ENCODE assay signal across 9 mouse cellular contexts in the genomic region with DNA sequence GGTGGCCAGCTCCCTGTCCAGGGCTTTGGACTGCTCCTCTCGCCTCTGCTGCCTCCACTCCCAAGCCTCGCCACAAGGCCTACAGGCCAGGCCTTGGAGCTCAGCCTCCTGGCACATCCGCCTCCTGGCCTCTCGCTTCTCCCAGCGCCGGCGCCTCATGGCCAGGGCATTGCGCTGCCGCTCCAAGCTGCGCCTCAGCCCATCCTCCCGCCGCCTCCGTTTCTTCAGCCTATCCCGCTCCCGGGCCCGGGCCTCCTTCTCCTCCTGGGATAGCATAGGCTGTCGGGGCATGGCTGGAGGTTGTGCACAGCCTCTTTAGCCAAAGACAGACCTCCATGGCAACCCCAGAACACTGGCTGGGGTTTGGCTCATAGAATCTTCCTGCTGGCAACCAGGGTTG. TPM values are rescaled to one million over a fixed set of nuclear protein-coding genes. Genes with fewer than 3 reads are reported as not detected.
DNase-seq lines count a peak whose midpoint lies in the region; ATAC-seq and TF ChIP-seq lines count a peak whose summit lies in the region.
"Had no signal": no experiment of that assay in that cellular context is flagged by ENCODE, and none has a peak within 500 bp of the region (broad histone marks: within the 10 kb centered on the region; RNA-seq: fewer than 3 reads in every experiment).

No protein-coding gene starts in this region.

- H3K4me1 ChIP-seq in heart, adult 2 months (ENCODE audit: control insufficient read depth, insufficient read depth, low read length): peaks cover 12% of the 10 kb centered on the region
- H3K4me1 ChIP-seq in embryonic facial prominence, embryonic 10.5 days: peaks cover 28% of the 10 kb centered on the region
- H3K4me1 ChIP-seq in hindbrain, embryonic 16.5 days (ENCODE audit: control insufficient read depth, insufficient read depth, low read depth, low read length): peaks cover 30% of the 10 kb centered on the region
- peaks cover 18% of the 10 kb centered on the region for H3K4me1 ChIP-seq in intestine, embryonic 15.5 days (replicated peaks)

- no peaks in the 10 kb centered on the region for H3K27me3 ChIP-seq in heart, adult 2 months (ENCODE audit: control insufficient read depth, insufficient read depth, low read length)
- no peaks in the 10 kb centered on the region for H3K27me3 ChIP-seq in embryonic facial prominence, embryonic 10.5 days (replicated peaks; ENCODE audit: low read depth, poor library complexity, severe bottlenecking)
- H3K27me3 ChIP-seq in hindbrain, embryonic 16.5 days (replicated peaks; ENCODE audit: control insufficient read depth, insufficient read depth, low read length): no peaks in the 10 kb centered on the region
- no peaks in the 10 kb centered on the region for H3K27me3 ChIP-seq in intestine, embryonic 15.5 days (replicated peaks)
- H3K27me3 ChIP-seq: heart, embryonic 15.5 days had no signal

- no peak for TF ChIP-seq POLR2A in heart, adult 2 months (IDR thresholded peaks at IDR 0.05; ENCODE audit: insufficient read depth, low read depth, low read length)

- intact Hi-C loops in heart, adult 2 months (cut with DNase I): no loop called here

- peak overlapping the region; percentile 89 for H3K4me2 ChIP-seq in hindbrain, embryonic 16.5 days (ENCODE audit: low read length)
- H3K4me2 ChIP-seq in intestine, embryonic 15.5 days (replicated peaks): no peak overlapping the region
- H3K4me2 ChIP-seq: heart, embryonic 15.5 days had no signal

- no peak overlapping the region for H3K27ac ChIP-seq in heart, adult 2 months
- H3K27ac ChIP-seq in embryonic facial prominence, embryonic 10.5 days (replicated peaks): 0 out of 2 replicates have a peak overlapping the region, but pooled peaks have one; percentile 16
- peak overlapping the region; percentile 98 for H3K27ac ChIP-seq in hindbrain, embryonic 16.5 days (ENCODE audit: low read depth, low read length)
- no peak overlapping the region for H3K27ac ChIP-seq in intestine, embryonic 15.5 days
- H3K27ac ChIP-seq: heart, embryonic 15.5 days had no signal

- H3K9me3 ChIP-seq in embryonic facial prominence, embryonic 10.5 days: no peaks in the 10 kb centered on the region
- H3K9me3 ChIP-seq in hindbrain, embryonic 16.5 days (ENCODE audit: control insufficient read depth, low read length): no peaks in the 10 kb centered on the region
- H3K9me3 ChIP-seq in intestine, embryonic 15.5 days: no peaks in the 10 kb centered on the region
- H3K9me3 ChIP-seq: heart, embryonic 15.5 days had no signal

- H3K4me3 ChIP-seq in heart, adult 2 months: no peak overlapping the region
- H3K4me3 ChIP-seq in embryonic facial prominence, embryonic 10.5 days: peak overlapping the region; percentile 19; the same call in 1 of the 2 replicates
- H3K4me3 ChIP-seq in hindbrain, embryonic 16.5 days (ENCODE audit: low read length): peak overlapping the region; percentile 15; the same call in 1 of the 2 replicates
- H3K4me3 ChIP-seq in intestine, embryonic 15.5 days (replicated peaks): no peak overlapping the region
- H3K4me3 ChIP-seq: heart, embryonic 15.5 days had no signal

- 85% methylated on average over 17 of the region's 17 CpGs for WGBS in heart, adult 2 months
- 95% methylated on average over 17 of the region's 17 CpGs for WGBS in embryonic facial prominence, embryonic 10.5 days
- WGBS in hindbrain, embryonic 16.5 days: 72% methylated on average over 17 of the region's 17 CpGs
- 92% methylated on average over 17 of the region's 17 CpGs for WGBS in intestine, embryonic 15.5 days

- no peak for TF ChIP-seq CTCF in heart, adult 2 months (IDR thresholded peaks at IDR 0.05)

- DNase-seq in heart, adult 2 months: peak; percentile 40 to 53
- no peak for DNase-seq in heart, adult 9 months (ENCODE audit: low spot score in 2 of 2)
- DNase-seq in adrenal gland, postnatal 25 days: peak; percentile 59
- no peak for DNase-seq in embryonic facial prominence, embryonic 10.5 days (ENCODE audit: low spot score)
- no peak for DNase-seq in embryo, embryonic 11 days

- TF ChIP-seq EP300 in heart, adult 2 months (IDR thresholded peaks at IDR 0.05; ENCODE audit: insufficient read depth, low read depth, low read length): no peak

- no peak for ATAC-seq in hindbrain, embryonic 16.5 days
- ATAC-seq in intestine, embryonic 15.5 days: no peak
- ATAC-seq in megakaryocyte-erythroid progenitor cell, adult 5-6 weeks (replicated peaks; ENCODE audit: low FRiP score, low TSS enrichment, poor library complexity, severe bottlenecking): no peak

- no peaks in the 10 kb centered on the region; the same call in 1 of the 2 replicates for H3K79me2 ChIP-seq in heart, adult 2 months (replicated peaks; ENCODE audit: control insufficient read depth, insufficient read depth, low read length)

- H3K36me3 ChIP-seq in heart, adult 2 months (ENCODE audit: control insufficient read depth, insufficient read depth, low read length): no peaks in the 10 kb centered on the region
- peaks cover 76% of the 10 kb centered on the region for H3K36me3 ChIP-seq in embryonic facial prominence, embryonic 10.5 days (replicated peaks)
- peaks cover 14% of the 10 kb centered on the region for H3K36me3 ChIP-seq in hindbrain, embryonic 16.5 days (ENCODE audit: control insufficient read depth, insufficient read depth, low read length)
- peaks cover 29% of the 10 kb centered on the region for H3K36me3 ChIP-seq in intestine, embryonic 15.5 days

- no peak overlapping the region for H3K9ac ChIP-seq in heart, adult 2 months (ENCODE audit: low read depth, low read length)
- peak overlapping the region; percentile 47 for H3K9ac ChIP-seq in hindbrain, embryonic 16.5 days (ENCODE audit: low read depth, low read length)
- H3K9ac ChIP-seq in intestine, embryonic 15.5 days: no peak overlapping the region
- H3K9ac ChIP-seq: heart, embryonic 15.5 days had no signal

RNA-seq across cellular contexts. Expression of gene Cdk2ap1, which starts 13.7 kb away (rescaled TPM):
- total RNA-seq in heart, adult 2 months (2021): 100 to 1,000 TPM; 143 to 167 TPM
- polyA plus RNA-seq in heart, adult 2 months (2012; rRNA removed): 117 and 173 TPM in 2 replicates
- 148 and 153 TPM in 2 replicates for total RNA-seq in adrenal gland, postnatal 25 days (2021)
- 72.0 and 78.0 TPM in 2 replicates for polyA plus RNA-seq in embryonic facial prominence, embryonic 10.5 days (2016; fragmentation: Nextera tagmentation; extraction: Ambion mirVana)
- polyA plus RNA-seq in hindbrain, embryonic 16.5 days (2015; fragmentation: Nextera tagmentation; extraction: Ambion mirVana): 48.7 and 51.1 TPM in 2 replicates
- 69.0 and 118 TPM in 2 replicates for polyA plus RNA-seq in intestine, embryonic 15.5 days (2015; fragmentation: Nextera tagmentation; extraction: Ambion mirVana)
- 300 and 366 TPM in 2 replicates for total RNA-seq in megakaryocyte-erythroid progenitor cell, adult 5-6 weeks (2014; fragmentation: Nextera tagmentation)
- total RNA-seq in megakaryocyte-erythroid progenitor cell, adult 5-6 weeks (2017): 205 and 275 TPM in 2 replicates

RNA-seq across cellular contexts. Expression of gene 2810006K23Rik, which starts 21.3 kb away (rescaled TPM):
- total RNA-seq in heart, adult 2 months (2021): 10 to 100 TPM; 11.4 to 12.0 TPM
- 6.9 and 11.7 TPM in 2 replicates for polyA plus RNA-seq in heart, adult 2 months (2012; rRNA removed)
- total RNA-seq in adrenal gland, postnatal 25 days (2021): 15.1 and 19.9 TPM in 2 replicates
- 20.9 and 25.2 TPM in 2 replicates for polyA plus RNA-seq in embryonic facial prominence, embryonic 10.5 days (2016; fragmentation: Nextera tagmentation; extraction: Ambion mirVana)
- polyA plus RNA-seq in hindbrain, embryonic 16.5 days (2015; fragmentation: Nextera tagmentation; extraction: Ambion mirVana): 13.3 and 14.2 TPM in 2 replicates
- polyA plus RNA-seq in intestine, embryonic 15.5 days (2015; fragmentation: Nextera tagmentation; extraction: Ambion mirVana): 13.4 and 15.5 TPM in 2 replicates
- 9.2 and 13.2 TPM in 2 replicates for total RNA-seq in megakaryocyte-erythroid progenitor cell, adult 5-6 weeks (2014; fragmentation: Nextera tagmentation)
- 16.6 and 18.7 TPM in 2 replicates for total RNA-seq in megakaryocyte-erythroid progenitor cell, adult 5-6 weeks (2017)

RNA-seq across cellular contexts. Expression of gene Mphosph9, which starts 21.4 kb away (rescaled TPM):
- total RNA-seq in heart, adult 2 months (2021): 1 to 10 TPM; 4.4 to 5.4 TPM
- 2.8 and 4.4 TPM in 2 replicates for polyA plus RNA-seq in heart, adult 2 months (2012; rRNA removed)
- 7.8 and 11.8 TPM in 2 replicates for total RNA-seq in adrenal gland, postnatal 25 days (2021)
- polyA plus RNA-seq in embryonic facial prominence, embryonic 10.5 days (2016; fragmentation: Nextera tagmentation; extraction: Ambion mirVana): 19.0 and 21.2 TPM in 2 replicates
- 9.1 and 9.9 TPM in 2 replicates for polyA plus RNA-seq in hindbrain, embryonic 16.5 days (2015; fragmentation: Nextera tagmentation; extraction: Ambion mirVana)
- polyA plus RNA-seq in intestine, embryonic 15.5 days (2015; fragmentation: Nextera tagmentation; extraction: Ambion mirVana): 8.0 and 10.3 TPM in 2 replicates
- total RNA-seq in megakaryocyte-erythroid progenitor cell, adult 5-6 weeks (2014; fragmentation: Nextera tagmentation): 19.5 and 24.7 TPM in 2 replicates
- total RNA-seq in megakaryocyte-erythroid progenitor cell, adult 5-6 weeks (2017): 24.7 and 36.7 TPM in 2 replicates

Comparison
In these comparisons a context has a peak if more than half of its experiments do, and no peak if none do; other contexts are left out.
1. DNase-seq: peak in heart, adult 2 months (2 of 2) and adrenal gland, postnatal 25 days (single experiment); none in heart, adult 9 months (0 of 2), embryonic facial prominence, embryonic 10.5 days (single experiment) and embryo, embryonic 11 days (single experiment).
2. H3K27ac ChIP-seq: peak in embryonic facial prominence, embryonic 10.5 days (single experiment) and hindbrain, embryonic 16.5 days (single experiment); none in heart, adult 2 months (single experiment) and intestine, embryonic 15.5 days (single experiment).
3. H3K4me3 ChIP-seq: peak in embryonic facial prominence, embryonic 10.5 days (single experiment) and hindbrain, embryonic 16.5 days (single experiment); none in heart, adult 2 months (single experiment) and intestine, embryonic 15.5 days (single experiment).